Mouse (Mus musculus): Measurements from ENCODE around the gene Olfr1418. TPM values are rescaled to one million over a fixed set of nuclear protein-coding genes. Genes with fewer than 3 reads are reported as not detected.

The Olfr1418 gene
- total RNA-seq, 2 experiments from 2014 or later, result not detected

DNA sequence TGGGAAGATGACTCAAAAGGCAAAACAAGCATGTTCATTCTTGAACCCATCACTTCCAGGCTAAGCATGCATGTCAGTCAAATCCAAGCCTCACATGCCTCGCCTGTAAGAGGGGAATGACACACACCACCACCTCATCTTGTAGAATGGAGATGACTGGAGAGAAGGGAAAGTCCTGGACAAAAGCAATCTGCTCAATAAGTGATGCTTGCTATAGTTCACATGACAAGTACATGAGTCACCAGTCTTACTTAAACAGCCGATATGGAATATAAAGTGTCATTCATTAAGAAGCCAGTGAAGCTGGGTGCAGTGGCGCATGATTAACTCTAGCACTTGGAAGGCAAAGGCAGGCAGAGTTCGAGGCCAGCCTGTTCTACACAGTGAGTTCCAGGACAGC, 47.7 kb downstream of the Olfr1418 start:
- no peak for DNase-seq (ENCODE audit: low spot score in 2 of 2)
- intact Hi-C loops (cut with DNase I), result no loop called here

GRCm38 (mm10) chr19:11811688-11812365, 49.0 kb downstream of the Olfr1418 start:
- intact Hi-C loops (cut with DNase I), result no loop called here
- no peak for DNase-seq (ENCODE audit: low spot score in 2 of 2)

DNA sequence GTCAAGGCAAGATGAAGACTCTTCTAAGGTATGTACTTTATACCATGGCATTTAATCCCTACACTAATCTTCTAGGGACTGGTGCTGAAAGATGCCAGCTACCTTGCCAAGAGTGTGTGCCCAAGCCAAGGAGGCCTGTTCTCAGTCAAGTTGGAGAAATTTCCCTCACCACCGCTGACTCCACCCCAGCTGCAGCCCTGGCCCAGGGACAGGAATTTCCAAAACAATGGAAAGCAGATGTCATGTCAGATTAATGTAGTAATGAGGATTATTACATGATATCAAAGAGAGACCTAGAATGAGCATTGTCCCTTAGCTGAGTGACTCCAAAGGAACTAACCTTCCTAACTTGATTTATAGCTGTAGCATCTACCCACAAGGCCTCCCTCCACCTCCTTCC, 50.0 kb downstream of the Olfr1418 start:
- intact Hi-C loops (cut with DNase I), result no loop called here

DNA sequence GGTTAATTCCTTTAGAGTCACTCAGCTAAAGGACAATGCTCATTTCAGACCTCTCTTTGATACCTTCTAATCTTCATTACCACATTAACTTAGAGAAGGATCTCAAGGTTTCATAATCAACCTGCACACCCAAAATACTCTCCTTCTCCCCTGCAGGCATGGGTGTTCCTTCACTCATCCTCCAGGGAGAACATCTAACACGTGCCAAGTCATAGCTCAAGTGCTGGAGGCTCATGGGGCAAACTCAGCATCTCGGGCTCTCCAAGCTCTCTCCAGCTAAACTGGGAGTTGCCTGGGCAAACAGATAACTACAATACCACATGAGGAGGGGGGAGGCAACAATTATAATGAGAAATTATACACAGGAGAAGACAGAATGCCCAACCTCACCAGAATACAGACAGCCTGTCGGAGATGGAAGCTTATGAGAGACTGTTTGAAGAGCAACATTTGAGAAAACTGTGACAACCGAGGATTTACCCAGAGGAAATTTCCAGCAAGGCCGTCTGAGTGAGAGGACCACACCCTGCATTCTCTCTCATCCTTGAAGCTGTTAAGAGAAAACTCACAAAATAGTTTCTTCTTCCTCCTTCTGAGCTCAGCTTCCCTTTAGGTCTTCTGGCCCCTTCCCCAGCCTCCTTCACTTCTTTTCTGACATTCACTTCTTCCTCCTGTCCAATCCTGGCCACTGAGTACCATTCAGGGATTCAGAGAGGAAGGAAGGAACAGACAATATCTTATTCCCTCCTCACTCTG, 50.7 kb downstream of the Olfr1418 start:
- DNase-seq (ENCODE audit: low spot score in 2 of 2), result no peak
- intact Hi-C loops (cut with DNase I), result no loop called here

More for the DNA sequence above, 50.0 kb downstream of the Olfr1418 start:
- no peak for DNase-seq (ENCODE audit: low spot score in 2 of 2)

- intact Hi-C loops (cut with DNase I), result no loop called here
- no peak for DNase-seq (ENCODE audit: low spot score in 2 of 2)
Measured at GRCm38 (mm10) chr19:11808452-11808851, 52.4 kb downstream of the Olfr1418 start.

- intact Hi-C loops (cut with DNase I), result no loop called here
- DNase-seq (ENCODE audit: low spot score in 2 of 2), result no peak
Measured at GRCm38 (mm10) chr19:11807822-11808221, 53.0 kb downstream of the Olfr1418 start.

DNA sequence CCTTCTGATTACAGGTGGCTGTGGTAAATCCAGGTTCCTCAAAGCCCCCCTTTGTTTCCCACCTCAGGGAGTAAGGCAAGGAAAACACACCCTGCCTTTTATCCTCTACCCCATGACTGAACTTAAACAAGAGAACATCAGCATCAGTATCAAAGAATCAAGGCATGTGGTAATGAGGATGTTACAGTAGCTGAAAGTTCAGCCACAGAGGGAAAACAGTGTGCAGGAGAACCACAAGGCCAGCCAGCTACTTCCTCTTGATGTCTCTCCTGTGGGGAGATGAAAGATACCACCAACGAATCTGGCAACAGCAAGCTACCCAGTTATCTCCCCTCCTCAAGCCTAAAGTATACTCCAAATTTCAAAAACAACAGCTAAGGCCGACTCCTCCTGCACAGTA, 53.6 kb downstream of the Olfr1418 start:
- intact Hi-C loops (cut with DNase I), result no loop called here

GRCm38 (mm10) chr19:11804423-11804822, 56.4 kb downstream of the Olfr1418 start:
- no peak for DNase-seq (ENCODE audit: low spot score in 2 of 2)
- intact Hi-C loops (cut with DNase I), result no loop called here

More for the DNA sequence above, 53.6 kb downstream of the Olfr1418 start:
- no peak for DNase-seq (ENCODE audit: low spot score in 2 of 2)

Other genes starting within 250 kb of the Olfr1418 start
- not detected for gene Ms4a2, start 237.3 kb downstream of the Olfr1418 start, total RNA-seq (2021)
- not detected for gene Ms4a3, start 220.2 kb downstream of the Olfr1418 start, total RNA-seq (2021)
- not detected for gene Oosp2, start 200.5 kb downstream of the Olfr1418 start, total RNA-seq (2021)
- gene Oosp1, start 169.9 kb downstream of the Olfr1418 start, total RNA-seq (2021), result not detected
- not detected for gene Oosp3, start 164.0 kb downstream of the Olfr1418 start, total RNA-seq (2021)
- gene Gif, start 113.5 kb downstream of the Olfr1418 start, total RNA-seq (2021), result not detected
- gene Mrpl16, start 90.7 kb downstream of the Olfr1418 start, total RNA-seq (2021), result 10 to 100 TPM; 40.6 to 42.7 TPM
- 10 to 100 TPM; 22.9 to 30.1 TPM for gene Stx3, start 41.7 kb downstream of the Olfr1418 start, total RNA-seq (2021)
- gene Olfr1417, start 21.8 kb downstream of the Olfr1418 start, total RNA-seq (2021), result not detected
- not detected for gene Olfr1419, start 14.0 kb upstream of the Olfr1418 start, total RNA-seq (2021)
- gene Olfr1420, start 25.5 kb upstream of the Olfr1418 start, total RNA-seq (2021), result not detected
- 10 to 100 TPM; 18.5 to 19.6 TPM for gene Patl1, start 51.3 kb upstream of the Olfr1418 start, total RNA-seq (2021)
- 10 to 100 TPM; 55.5 to 59.1 TPM for gene Osbp, start 104.9 kb upstream of the Olfr1418 start, total RNA-seq (2021)
- not detected for gene Olfr1423, start 180.3 kb upstream of the Olfr1418 start, total RNA-seq (2021)
- gene Olfr1424, start 201.6 kb upstream of the Olfr1418 start, total RNA-seq (2021), result not detected
- not detected for gene Olfr1425, start 216.7 kb upstream of the Olfr1418 start, total RNA-seq (2021)
- not detected for gene Olfr1426, start 230.9 kb upstream of the Olfr1418 start, total RNA-seq (2021)
- not detected for gene Olfr1427, start 242.3 kb upstream of the Olfr1418 start, total RNA-seq (2021)